Mouse (Mus musculus) T-cell, adult 2 months (primary cell): ENCODE data around the gene Ptprb.

Experiments used
- DNase-seq: peaks from one replicate; pipeline ENCODE4 v3.0.0; 2022; ENCODE audit warnings: low spot score

Gene Ptprb

DNA sequence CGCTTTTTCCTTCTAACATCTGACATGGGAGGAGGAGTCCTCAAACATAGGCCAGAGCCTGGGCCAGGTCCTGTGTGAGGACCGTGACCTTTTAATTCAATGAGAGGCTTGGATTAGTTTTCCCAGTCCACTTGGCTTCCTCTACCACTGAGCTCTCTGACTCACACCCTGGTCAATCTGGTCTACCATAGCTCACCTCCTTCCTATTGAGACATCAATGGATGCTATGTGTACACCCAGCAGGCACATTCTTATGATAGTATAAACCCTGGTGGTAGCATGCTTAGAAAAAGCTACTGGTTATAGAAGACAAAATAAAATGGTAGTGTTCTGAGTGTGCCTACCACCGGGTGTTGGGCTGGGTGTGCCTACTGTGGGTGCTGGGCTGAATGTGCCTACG lies 21.1 kb downstream of the Ptprb start:
- DNase-seq = no peak

DNA sequence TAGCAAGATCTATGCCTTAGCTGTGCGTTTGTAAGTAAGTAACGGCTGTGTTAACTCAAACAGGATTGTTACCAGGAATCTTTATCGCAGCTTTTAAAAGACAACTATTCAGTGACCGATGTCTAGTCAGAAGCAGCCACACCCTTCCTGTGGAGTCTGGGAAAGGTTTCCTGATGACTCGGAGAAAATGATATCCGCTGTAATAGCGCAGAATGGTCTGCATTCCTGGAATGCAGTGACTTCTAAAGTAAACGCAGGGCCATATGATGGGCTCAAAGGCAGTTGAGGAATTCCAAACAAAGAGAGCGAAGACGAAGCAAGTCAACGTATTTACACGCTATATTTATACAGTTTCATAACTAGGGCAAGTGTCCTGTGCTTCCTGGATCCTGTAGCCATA lies 22.5 kb downstream of the Ptprb start:
- DNase-seq = no peak

GRCm38 (mm10) chr10:116300824-116301223 lies 25.5 kb downstream of the Ptprb start:
- DNase-seq = no peak

DNA sequence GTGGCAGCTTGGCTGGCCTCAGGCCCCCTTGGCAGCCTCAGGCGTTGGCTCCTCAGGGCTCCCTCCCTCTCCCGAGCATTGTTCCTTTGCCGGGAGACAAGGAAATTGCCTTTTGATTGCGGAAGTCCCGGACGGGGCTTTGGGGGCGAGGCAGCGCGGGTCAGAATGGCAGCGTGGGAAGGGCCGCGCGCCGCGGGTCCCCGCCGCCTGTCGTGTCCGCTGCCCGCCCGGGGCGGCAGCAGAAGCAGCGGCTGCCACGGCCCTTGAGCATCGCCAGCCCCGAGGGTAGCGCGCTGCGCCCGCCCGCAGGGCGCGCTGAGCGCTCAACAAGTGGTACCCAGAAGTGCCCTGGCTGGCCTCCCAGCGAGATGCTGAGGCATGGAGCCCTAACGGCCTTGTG lies 25.9 kb downstream of the Ptprb start:
- no peak for DNase-seq

DNA sequence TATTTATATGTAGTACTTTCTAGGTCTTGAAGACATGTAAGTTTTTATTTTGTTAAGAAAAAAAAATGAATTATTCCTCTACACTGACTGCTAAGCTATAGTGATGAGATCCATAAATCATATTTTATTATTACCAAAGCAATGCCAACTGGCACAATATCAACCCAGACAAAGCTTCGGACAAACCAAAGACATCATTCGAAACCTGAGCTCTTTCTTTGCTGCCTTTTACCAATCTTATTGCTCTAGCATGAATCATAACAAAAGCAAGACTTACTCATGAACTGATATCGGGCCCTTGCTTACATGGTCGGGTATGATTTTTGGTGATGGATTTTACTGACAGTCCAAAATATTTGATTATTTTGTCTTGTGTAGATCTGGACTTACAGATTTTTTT lies 29.0 kb downstream of the Ptprb start:
- DNase-seq = no peak

GRCm38 (mm10) chr10:116309460-116309859 lies 34.1 kb downstream of the Ptprb start:
- DNase-seq = no peak

GRCm38 (mm10) chr10:116310516-116311210 lies 35.3 kb downstream of the Ptprb start:
- DNase-seq = no peak

GRCm38 (mm10) chr10:116319246-116319645 lies 43.9 kb downstream of the Ptprb start:
- peak; percentile 15 for DNase-seq

- DNase-seq = no peak
These were observed 53.8 kb downstream of the Ptprb start for GRCm38 (mm10) chr10:116329086-116329485.

GRCm38 (mm10) chr10:116330458-116330857 lies 55.1 kb downstream of the Ptprb start:
- peak; percentile 47 for DNase-seq

DNA sequence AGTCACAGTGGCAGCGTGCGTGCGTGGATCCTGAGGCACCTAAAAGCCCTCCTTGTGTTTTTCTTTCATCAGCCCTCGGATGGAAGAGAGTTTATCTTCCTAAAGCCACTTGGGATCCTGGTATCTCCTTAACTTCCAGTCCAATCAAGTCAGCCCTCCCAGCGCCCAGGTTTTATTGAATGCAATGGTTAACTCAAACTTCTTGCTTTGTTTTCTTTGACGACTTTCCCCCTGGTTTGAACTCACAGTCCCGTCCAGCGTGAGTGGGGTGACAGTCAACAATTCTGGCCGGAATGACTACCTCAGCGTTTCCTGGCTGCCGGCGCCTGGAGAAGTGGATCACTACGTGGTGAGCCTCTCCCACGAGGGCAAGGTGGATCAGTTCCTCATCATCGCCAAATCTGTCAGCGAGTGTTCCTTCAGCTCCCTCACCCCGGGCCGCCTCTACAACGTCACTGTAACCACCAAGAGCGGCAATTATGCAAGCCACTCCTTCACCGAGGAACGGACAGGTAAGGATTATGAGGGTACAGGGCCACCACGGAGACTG lies 55.7 kb downstream of the Ptprb start:
- DNase-seq = no peak

DNA sequence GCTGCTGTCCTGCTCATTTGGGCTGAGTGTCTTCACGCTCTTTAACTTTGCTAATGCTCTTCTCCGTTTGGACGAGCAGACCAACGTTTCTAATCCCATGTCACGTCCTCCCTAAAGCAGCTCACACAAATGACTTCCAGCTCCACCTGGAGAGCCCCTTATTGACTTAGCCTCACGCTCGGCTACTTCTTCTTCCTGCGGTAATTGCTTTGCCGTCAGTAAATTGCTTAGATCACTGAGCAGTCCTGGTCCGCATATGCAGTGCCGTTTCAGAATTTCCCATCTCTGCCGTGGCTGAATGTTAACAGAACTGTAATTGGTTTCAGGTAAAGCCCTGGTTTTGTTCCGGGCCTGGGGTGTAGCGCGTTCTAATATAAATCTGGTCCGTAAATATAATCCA lies 58.3 kb downstream of the Ptprb start:
- no peak for DNase-seq

GRCm38 (mm10) chr10:116334120-116334519 lies 58.8 kb downstream of the Ptprb start:
- DNase-seq = no peak

GRCm38 (mm10) chr10:116335328-116335727 lies 60.0 kb downstream of the Ptprb start:
- no peak for DNase-seq

DNA sequence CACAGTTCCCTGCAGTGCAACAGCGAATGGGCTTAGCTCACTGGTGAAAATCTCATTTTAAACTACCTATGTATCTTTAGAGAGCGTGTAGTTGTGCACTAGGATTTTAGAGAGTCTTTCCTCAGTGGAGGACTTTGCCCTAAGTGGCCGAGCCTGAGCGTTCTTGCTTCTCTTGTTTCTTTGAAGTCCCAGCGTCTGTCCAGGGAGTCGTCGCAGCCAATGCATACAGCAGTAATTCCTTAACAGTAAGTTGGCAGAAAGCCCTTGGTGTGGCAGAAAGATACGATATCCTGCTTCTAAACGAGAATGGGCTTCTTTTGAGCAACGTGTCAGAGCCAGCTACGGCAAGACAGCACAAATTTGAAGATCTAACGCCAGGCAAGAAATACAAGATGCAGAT lies 65.9 kb downstream of the Ptprb start:
- DNase-seq = no peak

DNA sequence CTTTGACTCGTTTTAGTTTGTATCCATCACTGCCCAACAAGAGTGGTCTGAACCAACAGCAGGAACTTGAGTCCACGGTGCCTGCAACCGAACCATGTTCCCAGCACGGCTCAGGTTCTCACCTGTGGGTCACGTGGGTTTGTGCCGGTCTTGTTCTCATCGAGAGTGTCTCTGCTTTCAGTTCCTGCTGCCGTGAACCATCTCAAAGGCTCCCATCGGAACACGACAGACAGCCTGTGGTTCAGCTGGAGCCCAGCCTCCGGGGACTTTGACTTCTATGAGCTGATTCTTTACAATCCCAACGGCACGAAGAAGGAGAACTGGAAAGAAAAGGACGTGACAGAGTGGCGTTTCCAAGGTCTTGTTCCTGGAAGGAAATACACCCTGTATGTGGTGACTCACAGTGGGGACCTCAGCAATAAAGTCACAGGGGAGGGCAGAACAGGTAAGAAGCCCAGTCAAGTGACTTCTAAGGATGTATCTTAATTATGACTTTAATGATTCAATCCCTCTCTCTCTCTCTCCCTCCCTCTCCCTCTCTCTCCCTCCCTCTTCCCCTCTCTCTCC lies 71.4 kb downstream of the Ptprb start:
- DNase-seq = no peak

DNA sequence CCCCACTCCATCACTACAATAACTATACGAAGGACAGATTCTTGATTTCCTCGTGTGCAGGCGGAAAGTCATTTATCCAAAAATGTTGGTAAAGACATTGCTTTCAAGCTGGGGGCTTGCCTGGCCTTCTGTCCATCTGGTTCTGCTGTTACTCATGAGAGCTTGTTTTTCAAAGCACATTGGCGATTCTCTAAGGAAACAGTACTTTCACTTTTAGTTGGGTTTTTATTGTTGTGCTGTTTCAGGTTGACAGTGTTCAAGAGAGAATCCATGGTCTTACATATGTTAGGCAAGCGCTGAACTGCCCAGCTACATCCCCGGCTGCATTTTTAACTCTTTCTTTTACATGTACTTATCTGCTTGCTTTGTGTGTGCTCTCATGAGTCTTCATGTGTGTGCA lies 73.7 kb downstream of the Ptprb start:
- no peak for DNase-seq

DNA sequence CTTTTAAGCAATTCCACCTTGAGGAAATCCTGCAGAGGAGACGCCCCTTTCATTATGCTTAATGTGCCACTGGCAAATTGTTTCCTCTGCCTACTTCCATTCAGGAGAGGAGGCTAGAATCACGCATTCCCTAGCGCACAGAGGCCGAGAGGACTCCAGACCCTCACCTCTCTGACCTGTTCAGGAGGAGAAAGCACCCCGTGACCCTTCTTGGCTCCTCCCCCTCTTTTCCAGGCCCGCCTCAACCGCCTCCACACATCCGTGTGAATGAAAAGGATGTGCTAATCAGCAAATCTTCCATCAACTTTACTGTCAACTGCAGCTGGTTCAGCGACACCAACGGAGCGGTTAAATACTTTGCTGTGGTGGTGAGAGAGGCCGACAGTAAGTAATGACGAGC lies 75.2 kb downstream of the Ptprb start:
- DNase-seq = no peak

DNA sequence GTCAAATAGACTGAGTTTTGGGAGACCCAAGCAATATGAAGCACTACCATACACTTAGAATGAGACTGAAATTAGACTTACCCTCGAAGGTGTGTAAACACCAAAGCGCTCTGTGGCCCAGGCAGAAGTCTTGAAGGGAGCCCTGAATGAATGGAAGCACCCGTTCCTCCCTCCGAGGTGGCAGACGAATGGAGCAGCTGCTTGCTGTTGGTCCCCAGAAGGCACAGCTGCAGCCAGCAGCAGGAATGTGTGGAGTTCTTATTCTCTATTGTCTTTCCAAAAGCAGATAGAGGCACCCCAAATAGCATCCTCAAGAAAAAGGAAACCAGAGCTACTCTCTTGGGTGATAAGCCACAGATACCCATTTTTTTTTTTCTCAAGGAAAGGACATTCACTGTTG lies 79.0 kb downstream of the Ptprb start:
- no peak for DNase-seq

- no peak for DNase-seq
These were observed 86.9 kb downstream of the Ptprb start for GRCm38 (mm10) chr10:116362181-116362580.

- no peak for DNase-seq
These were observed 87.3 kb downstream of the Ptprb start for GRCm38 (mm10) chr10:116362645-116363044.

DNA sequence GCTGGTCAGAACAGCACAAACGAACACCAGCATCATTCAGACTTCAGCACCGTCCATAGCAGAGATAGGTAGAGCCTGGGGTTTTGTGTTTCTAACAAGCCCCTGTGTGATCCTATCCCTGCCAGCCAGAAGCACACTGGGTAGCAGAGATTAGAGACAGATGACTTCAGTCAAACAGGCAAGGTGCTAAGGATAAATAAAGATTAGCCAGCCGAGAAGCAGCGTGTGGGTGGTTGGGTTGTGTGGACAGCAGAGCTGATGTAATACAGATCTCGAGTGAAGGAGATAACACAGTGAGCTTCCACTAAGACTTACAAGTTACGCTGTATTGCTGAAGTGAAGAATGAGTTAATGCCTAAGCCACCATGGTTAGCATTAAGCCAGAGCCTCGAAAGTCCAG lies 89.4 kb downstream of the Ptprb start:
- DNase-seq = no peak

GRCm38 (mm10) chr10:116370991-116371725 lies 95.8 kb downstream of the Ptprb start:
- no peak for DNase-seq
